Mouse (Mus musculus) CH12.LX (cell line): ENCODE data around the gene Iars. TPM values are rescaled to one million over a fixed set of nuclear protein-coding genes. Genes with fewer than 3 reads are reported as not detected.

Source experiments
- polyA plus RNA-seq: library from polyadenylated mRNA; unstranded; fragments of >175 nt; gene quantifications from 2 replicates; pipeline ENCODE4 v1.2.1, GENCODE M21; 2012; ENCODE audit warnings: low read depth; ENCODE audit not compliant: insufficient read length
- total RNA-seq, 2 experiments: library from RNA; depleted of rRNA; stranded (reverse); fragments of 300-350 nt in 1 of 2; fragments of >200 nt in 1 of 2; gene quantifications; 2 replicates each; pipeline ENCODE4 v1.2.3; 2012 to 2014

Gene Iars
- total and polyA plus RNA-seq, 3 experiments = 88.2 to 160 (median 141) TPM

Other genes starting within 250 kb of the Iars start
- gene Tes3-ps, start 188.8 kb upstream of the Iars start, total RNA-seq (2012; rRNA removed) = 0.25 TPM in 2 replicates
- gene Tes3-ps, start 188.8 kb upstream of the Iars start, total RNA-seq (2014; rRNA removed) = 2.3 and 2.5 TPM in 2 replicates
- gene Tes3-ps, start 188.8 kb upstream of the Iars start, polyA plus RNA-seq = 1.6 and 1.7 TPM in 2 replicates
- under 0.01 and 0.04 TPM in 2 replicates for gene Ecm2, start 177.3 kb upstream of the Iars start, total RNA-seq (2012; rRNA removed)
- not detected in 2 replicates for gene Ecm2, start 177.3 kb upstream of the Iars start, total RNA-seq (2014; rRNA removed)
- gene Ecm2, start 177.3 kb upstream of the Iars start, polyA plus RNA-seq = 0.08 and 0.14 TPM in 2 replicates
- not detected in 2 replicates for gene Aspn, start 137.7 kb upstream of the Iars start, total RNA-seq (2012; rRNA removed)
- gene Aspn, start 137.7 kb upstream of the Iars start, total RNA-seq (2014; rRNA removed) = not detected in 2 replicates
- gene Aspn, start 137.7 kb upstream of the Iars start, polyA plus RNA-seq = 0.23 and 0.27 TPM in 2 replicates
- not detected in 2 replicates for gene Omd, start 99.6 kb upstream of the Iars start, total RNA-seq (2012; rRNA removed)
- not detected in 2 replicates for gene Omd, start 99.6 kb upstream of the Iars start, total RNA-seq (2014; rRNA removed)
- 0.25 and 0.37 TPM in 2 replicates for gene Omd, start 99.6 kb upstream of the Iars start, polyA plus RNA-seq
- gene Ogn, start 74.1 kb upstream of the Iars start, total RNA-seq (2012; rRNA removed) = not detected in 2 replicates
- not detected in 2 replicates for gene Ogn, start 74.1 kb upstream of the Iars start, total RNA-seq (2014; rRNA removed)
- not detected in 2 replicates for gene Ogn, start 74.1 kb upstream of the Iars start, polyA plus RNA-seq
- 11.2 and 14.9 TPM in 2 replicates for gene Cenpp, start 29.3 kb upstream of the Iars start, total RNA-seq (2012; rRNA removed)
- 35.3 and 41.8 TPM in 2 replicates for gene Cenpp, start 29.3 kb upstream of the Iars start, total RNA-seq (2014; rRNA removed)
- 10.7 and 11.8 TPM in 2 replicates for gene Cenpp, start 29.3 kb upstream of the Iars start, polyA plus RNA-seq
- 14.9 and 24.0 TPM in 2 replicates for gene Nol8, start 29.0 kb upstream of the Iars start, total RNA-seq (2012; rRNA removed)
- 33.4 and 40.1 TPM in 2 replicates for gene Nol8, start 29.0 kb upstream of the Iars start, total RNA-seq (2014; rRNA removed)
- 32.8 and 36.7 TPM in 2 replicates for gene Nol8, start 29.0 kb upstream of the Iars start, polyA plus RNA-seq
- gene Gm30302, start 116.9 kb downstream of the Iars start, total RNA-seq (2012; rRNA removed) = not detected in 2 replicates
- gene Gm30302, start 116.9 kb downstream of the Iars start, total RNA-seq (2014; rRNA removed) = not detected in 2 replicates
- not detected in 2 replicates for gene Gm30302, start 116.9 kb downstream of the Iars start, polyA plus RNA-seq